Mouse (Mus musculus) stomach, embryonic 16.5 days (tissue): Measurements from ENCODE around the gene Gm36176. TPM values are rescaled to one million over a fixed set of nuclear protein-coding genes. Genes with fewer than 3 reads are reported as not detected.

ENCODE experiments used
- ATAC-seq: fragments of 200-750 bp; cut with Nextera tagmentation; 2 replicates; pipeline ENCODE4 v1.8.0; 2017; ENCODE audit warnings: moderate number of reproducible peaks, moderate TSS enrichment; ENCODE audit not compliant: insufficient read depth, low FRiP score
- H3K27ac ChIP-seq: fragments of 300-500 bp; sonication (generic); 2 replicates; pipeline ENCODE4 v1.5.1; 2014; ENCODE audit warnings: low read length
- H3K27me3 ChIP-seq: fragments of 300-500 bp; sonication (generic); 2 replicates; pipeline ENCODE4 v1.6.1; 2014; ENCODE audit warnings: low read length, control low read depth, mixed read lengths; ENCODE audit not compliant: control insufficient read depth, insufficient read depth
- H3K36me3 ChIP-seq: fragments of 300-500 bp; sonication (generic); 2 replicates; pipeline ENCODE4 v1.6.1; 2014; ENCODE audit warnings: low read length; ENCODE audit not compliant: control insufficient read depth, insufficient read depth
- H3K4me1 ChIP-seq: fragments of 300-500 bp; sonication (generic); 2 replicates; pipeline ENCODE4 v1.6.1; 2014; ENCODE audit warnings: low read length, control low read depth, mixed read lengths; ENCODE audit not compliant: control insufficient read depth, insufficient read depth
- H3K4me2 ChIP-seq: fragments of 300-500 bp; sonication (generic); 2 replicates; pipeline ENCODE4 v1.6.1; 2014; ENCODE audit warnings: low read depth, low read length, mixed read lengths
- H3K4me3 ChIP-seq: fragments of 300-500 bp; sonication (generic); replicated peaks from 2 replicates; pipeline ENCODE4 v1.5.1; 2014; ENCODE audit warnings: mild to moderate bottlenecking, low read length
- H3K9ac ChIP-seq: fragments of 300-500 bp; sonication (generic); 2 replicates; pipeline ENCODE4 v1.6.1; 2014; ENCODE audit warnings: low read length
- H3K9me3 ChIP-seq: fragments of 300-500 bp; sonication (generic); replicated peaks from 2 replicates; pipeline ENCODE4 v1.6.1; 2016; ENCODE audit warnings: low read length, control low read depth; ENCODE audit not compliant: control insufficient read depth
- WGBS: fragments of 180-500 bp; shearing (Covaris S2); extraction: QIAGEN DNeasy Blood & Tissue Kit; methylation state at CpG from one replicate; pipeline ENCODE4 v1.1.7; 2014; 5-methylcytosine and 5-hydroxymethylcytosine counted together
- polyA plus RNA-seq: library from polyadenylated mRNA; unstranded; fragments of >200 nt; fragmentation: Nextera tagmentation; extraction: Ambion mirVana; gene quantifications from 2 replicates; pipeline ENCODE4 v1.2.1, GENCODE M21; 2015

Gm36176 gene
- polyA plus RNA-seq, 1 experiment from 2014 or later, result not detected

DNA sequence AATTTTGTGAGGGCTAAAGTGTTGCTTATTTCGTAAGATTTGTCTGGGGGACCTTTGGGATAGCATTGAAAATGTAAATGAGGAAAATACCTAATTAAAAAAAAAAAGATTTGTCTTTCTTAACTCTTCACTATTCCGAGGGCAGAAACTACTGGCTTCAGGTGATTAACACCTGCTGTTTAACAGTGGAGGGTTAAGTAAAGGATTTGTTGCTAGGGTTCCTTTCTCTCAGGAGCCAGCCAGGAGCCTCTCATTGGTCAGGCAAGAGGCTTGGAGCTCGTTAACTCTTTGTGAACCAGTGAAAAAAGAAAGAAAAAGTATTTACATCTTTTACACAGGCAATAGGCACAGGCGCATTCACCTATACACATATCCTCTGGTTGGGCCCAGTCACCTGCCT, 27.4 kb upstream of the Gm36176 start:
- no peak for ATAC-seq
- 37% methylated on average over 4 of the region's 4 CpGs for WGBS
- H3K27ac ChIP-seq, result no peak overlapping the region
- H3K4me2 ChIP-seq, result no peak overlapping the region
- no peaks in the 10 kb centered on the region for H3K36me3 ChIP-seq
- peaks cover 3% of the 10 kb centered on the region; the same call in 1 of the 2 replicates for H3K9me3 ChIP-seq
- no peaks in the 10 kb centered on the region for H3K4me1 ChIP-seq
- H3K27me3 ChIP-seq, result no peaks in the 10 kb centered on the region
- no peak overlapping the region for H3K4me3 ChIP-seq
- no peak overlapping the region for H3K9ac ChIP-seq

DNA sequence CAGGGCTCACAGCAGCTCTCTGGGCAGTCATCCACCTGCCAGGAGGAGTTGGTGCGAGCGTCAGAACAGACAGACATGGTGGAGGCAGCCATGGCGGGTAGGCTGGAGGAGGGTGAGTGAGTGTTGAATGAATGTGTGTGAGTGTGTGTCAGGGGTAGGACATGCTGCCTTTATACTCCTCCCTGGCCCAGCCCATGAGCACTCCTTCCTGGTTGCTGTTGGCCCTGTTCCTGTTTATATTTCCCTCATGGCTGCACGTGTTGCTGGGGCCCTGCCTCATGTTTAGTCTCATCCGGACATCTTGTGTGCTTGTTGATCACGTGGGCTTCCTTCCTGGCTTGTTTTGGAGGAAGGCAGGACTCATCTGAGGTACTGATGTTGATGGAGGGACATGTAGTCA, 19.7 kb upstream of the Gm36176 start, which contains the start of gene Krtap10-4:
Krtap10-4 (minus strand) TSS at position 145 of the 400 bp plus-strand sequence.
- H3K36me3 ChIP-seq, result no peaks in the 10 kb centered on the region
- H3K4me1 ChIP-seq, result no peaks in the 10 kb centered on the region
- ATAC-seq, result peak; percentile 24; the same call in 1 of the 2 replicates
- no peak within 1 kb of the TSS for H3K27ac ChIP-seq
- H3K4me3 ChIP-seq, result no peak within 1 kb of the TSS
- H3K4me2 ChIP-seq, result no peak within 1 kb of the TSS
- WGBS, result 52% methylated on average over 6 of the region's 6 CpGs
- peaks cover 3% of the 10 kb centered on the region; the same call in 1 of the 2 replicates for H3K9me3 ChIP-seq
- no peak within 1 kb of the TSS for H3K9ac ChIP-seq
- no peaks in the 10 kb centered on the region for H3K27me3 ChIP-seq

DNA sequence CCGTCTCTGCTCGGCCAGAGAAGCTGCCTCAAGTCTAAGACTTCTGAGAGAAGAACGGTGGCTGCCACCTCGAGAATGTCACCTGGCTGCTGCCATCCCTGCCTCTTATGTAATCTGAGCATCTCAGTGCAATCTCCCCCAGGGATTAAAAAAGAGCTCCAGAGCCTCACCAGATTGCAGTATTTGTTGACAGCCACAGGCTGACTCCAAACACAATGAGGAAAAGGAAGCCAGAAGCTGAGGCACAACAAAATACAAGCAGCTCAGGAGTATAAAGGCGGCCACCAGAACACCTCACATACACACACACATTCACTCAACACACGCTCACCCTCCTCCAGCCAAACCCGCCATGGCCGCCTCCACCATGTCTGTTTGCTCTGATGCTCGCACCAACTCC, 11.0 kb upstream of the Gm36176 start, which contains the start of gene Krtap10-10:
Krtap10-10 (plus strand) TSS at position 301 of the 400 bp plus-strand sequence.
- H3K4me3 ChIP-seq, result no peak within 1 kb of the TSS
- H3K9me3 ChIP-seq, result no peaks in the 10 kb centered on the region
- H3K4me2 ChIP-seq, result no peak within 1 kb of the TSS
- H3K9ac ChIP-seq, result no peak within 1 kb of the TSS
- 69% methylated on average over 9 of the region's 9 CpGs for WGBS
- no peaks in the 10 kb centered on the region for H3K4me1 ChIP-seq
- ATAC-seq, result no peak
- H3K36me3 ChIP-seq, result no peaks in the 10 kb centered on the region
- no peak within 1 kb of the TSS for H3K27ac ChIP-seq
- no peaks in the 10 kb centered on the region for H3K27me3 ChIP-seq

DNA sequence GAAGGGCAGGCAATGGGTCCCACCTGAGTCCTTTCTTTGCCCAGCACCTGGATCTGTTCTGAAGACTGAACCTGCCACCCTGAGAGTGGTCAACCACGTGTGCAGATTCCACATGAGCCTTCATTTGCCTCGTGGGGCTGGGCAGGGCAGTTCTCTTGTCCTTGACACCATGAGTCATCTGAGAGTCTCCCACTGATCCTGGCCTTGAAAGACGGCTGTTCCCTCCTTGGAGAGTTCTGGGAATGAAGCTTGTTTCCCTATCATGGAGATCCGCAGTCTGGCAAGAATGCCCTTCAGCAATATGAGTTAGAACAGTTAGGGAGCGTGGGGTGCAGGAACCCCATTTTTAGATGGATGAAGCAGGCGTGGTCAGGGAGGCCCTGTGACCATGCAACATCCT, 7.6 kb upstream of the Gm36176 start:
- no peak for ATAC-seq
- H3K4me3 ChIP-seq, result no peak overlapping the region
- 69% methylated on average over 6 of the region's 6 CpGs for WGBS

GRCm38 (mm10) chr10:77846961-77847360, 358 bp downstream of the Gm36176 start:
- no peaks in the 10 kb centered on the region for H3K36me3 ChIP-seq
- WGBS, result 25% methylated on average over 2 of the region's 2 CpGs

More for the DNA sequence above, 7.6 kb upstream of the Gm36176 start:
- no peaks in the 10 kb centered on the region for H3K4me1 ChIP-seq
- no peak overlapping the region for H3K4me2 ChIP-seq
- no peaks in the 10 kb centered on the region for H3K27me3 ChIP-seq
- 0 out of 2 replicates have a peak, but pooled peaks cover 3% of the 10 kb centered on the region for H3K9me3 ChIP-seq
- H3K9ac ChIP-seq, result no peak overlapping the region
- no peak overlapping the region for H3K27ac ChIP-seq
- no peaks in the 10 kb centered on the region for H3K36me3 ChIP-seq

GRCm38 (mm10) chr10:77847538-77847937, 935 bp downstream of the Gm36176 start:
- ATAC-seq, result no peak
- WGBS, result 71% methylated on average over 2 of the region's 2 CpGs
- H3K4me3 ChIP-seq, result no peak overlapping the region

More at GRCm38 (mm10) chr10:77846961-77847360, 358 bp downstream of the Gm36176 start:
- H3K4me3 ChIP-seq, result no peak overlapping the region
- H3K27me3 ChIP-seq, result no peaks in the 10 kb centered on the region
- no peak overlapping the region for H3K27ac ChIP-seq
- H3K4me2 ChIP-seq, result no peak overlapping the region
- 0 out of 2 replicates have a peak, but pooled peaks cover 6% of the 10 kb centered on the region for H3K9me3 ChIP-seq
- H3K4me1 ChIP-seq, result no peaks in the 10 kb centered on the region
- ATAC-seq, result no peak
- H3K9ac ChIP-seq, result no peak overlapping the region

GRCm38 (mm10) chr10:77852559-77852958, 6.0 kb downstream of the Gm36176 start, which contains the start of gene Gm10318:
Gm10318 (plus strand) TSS chr10:77852859.
- no peaks in the 10 kb centered on the region for H3K4me1 ChIP-seq
- H3K27me3 ChIP-seq, result no peaks in the 10 kb centered on the region
- H3K27ac ChIP-seq, result no peak within 1 kb of the TSS
- ATAC-seq, result no peak
- H3K4me2 ChIP-seq, result no peak within 1 kb of the TSS
- no peaks in the 10 kb centered on the region for H3K9me3 ChIP-seq
- no peak within 1 kb of the TSS for H3K9ac ChIP-seq
- 72% methylated on average over 9 of the region's 9 CpGs for WGBS
- H3K36me3 ChIP-seq, result no peaks in the 10 kb centered on the region
- H3K4me3 ChIP-seq, result no peak within 1 kb of the TSS

More at GRCm38 (mm10) chr10:77847538-77847937, 935 bp downstream of the Gm36176 start:
- no peaks in the 10 kb centered on the region for H3K36me3 ChIP-seq
- no peak overlapping the region for H3K4me2 ChIP-seq
- H3K4me1 ChIP-seq, result no peaks in the 10 kb centered on the region
- H3K27me3 ChIP-seq, result no peaks in the 10 kb centered on the region
- H3K27ac ChIP-seq, result no peak overlapping the region
- no peak overlapping the region for H3K9ac ChIP-seq
- H3K9me3 ChIP-seq, result 0 out of 2 replicates have a peak, but pooled peaks cover 6% of the 10 kb centered on the region

DNA sequence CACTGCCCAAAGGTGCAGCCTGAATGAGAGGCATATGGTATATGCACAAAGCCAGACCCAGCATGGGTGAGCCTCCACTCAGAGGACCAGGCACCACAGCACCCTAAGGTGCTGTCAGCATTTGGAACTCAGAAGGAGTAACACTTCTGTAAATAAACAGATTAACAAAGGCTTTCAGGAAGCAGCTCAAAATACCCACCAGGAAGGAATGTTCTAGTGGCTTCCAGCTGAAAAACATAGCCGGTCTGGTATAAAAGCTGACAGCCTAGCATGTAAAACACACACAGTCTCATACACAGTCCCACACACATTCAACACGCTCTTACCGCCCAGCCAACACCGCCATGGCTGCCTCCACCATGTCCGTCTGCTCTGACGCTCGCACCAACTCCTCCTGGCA, 15.1 kb downstream of the Gm36176 start, which contains the start of gene Gm3285:
Gm3285 (plus strand) TSS at position 301 of the 400 bp plus-strand sequence.
- no peaks in the 10 kb centered on the region for H3K36me3 ChIP-seq
- no peak within 1 kb of the TSS for H3K4me2 ChIP-seq
- H3K9ac ChIP-seq, result no peak within 1 kb of the TSS
- H3K4me1 ChIP-seq, result no peaks in the 10 kb centered on the region
- 49% methylated on average over 7 of the region's 7 CpGs for WGBS
- H3K27me3 ChIP-seq, result no peaks in the 10 kb centered on the region
- H3K27ac ChIP-seq, result no peak within 1 kb of the TSS
- H3K9me3 ChIP-seq, result no peaks in the 10 kb centered on the region
- no peak for ATAC-seq
- no peak within 1 kb of the TSS for H3K4me3 ChIP-seq

DNA sequence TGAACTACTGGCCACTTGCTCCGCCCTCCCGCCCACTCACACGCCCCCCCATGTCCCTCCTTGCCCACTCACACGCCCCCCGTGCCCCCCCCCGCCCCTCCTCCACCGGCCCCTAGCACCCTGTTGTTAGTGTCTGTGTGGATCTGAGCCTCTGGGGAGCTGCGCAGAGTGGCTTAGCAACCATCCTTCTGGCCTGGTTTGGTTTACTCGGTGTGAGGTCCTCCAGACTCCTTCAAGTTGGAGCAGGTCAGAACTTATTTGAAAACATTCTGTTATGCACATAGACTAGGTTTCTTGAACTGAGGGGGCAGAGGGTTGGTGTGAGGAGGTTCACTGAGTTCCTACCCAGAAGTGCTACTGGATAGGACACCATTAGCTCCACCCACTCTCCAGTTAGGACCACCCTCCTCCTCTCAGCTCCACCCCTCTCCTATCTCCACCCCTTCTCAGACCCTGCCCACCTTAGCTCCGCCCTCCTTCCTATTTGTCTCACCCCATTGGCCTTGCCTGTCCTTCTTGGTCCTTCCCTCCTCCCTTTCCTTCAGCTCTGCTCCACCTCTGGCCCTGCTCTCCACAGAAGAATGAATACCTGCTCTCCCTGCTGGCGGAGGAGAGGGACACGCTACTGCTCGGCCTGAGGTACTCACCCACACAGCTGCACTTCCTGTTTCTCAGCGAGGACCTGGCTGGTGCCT, 17.6 kb downstream of the Gm36176 start:
- Histone ChIP-seq H3K4me3 (peak overlapping the region; percentile 35), H3K4me2 (peak overlapping the region; percentile 51)
- peak; percentile 93 for ATAC-seq

More for the DNA sequence above, 17.6 kb downstream of the Gm36176 start:
- WGBS, result 37% methylated on average over 14 of the region's 14 CpGs
- Histone ChIP-seq H3K27me3 (no peaks in the 10 kb centered on the region), H3K9ac (peak overlapping the region; percentile 60), H3K9me3 (no peaks in the 10 kb centered on the region), H3K27ac (peak overlapping the region; percentile 25; the same call in 1 of the 2 replicates), H3K36me3 (no peaks in the 10 kb centered on the region), H3K4me1 (no peaks in the 10 kb centered on the region)
